Mouse (Mus musculus) MEL (cell line): ENCODE results near the gene A430005L14Rik.

ENCODE experiments used
- CTCF ChIP-seq, 3 experiments: IDR thresholded peaks in 2 of 3; conservative IDR thresholded peaks in 1 of 3; 2 replicates each; pipeline ENCODE4 v1.5.1; 2011 to 2012; ENCODE audit warnings: low read length in 3 of 3, low read depth in 2 of 3, mild to moderate bottlenecking in 2 of 3, improper control_type of control experiment in 1 of 3, inconsistent platforms in 1 of 3, mixed read lengths in 1 of 3, moderate library complexity in 1 of 3; ENCODE audit not compliant: control insufficient read depth in 1 of 3, insufficient read depth in 1 of 3, poor library complexity in 1 of 3, severe bottlenecking in 1 of 3
- EP300 ChIP-seq, 2 experiments: IDR thresholded peaks; 2 replicates each; pipeline ENCODE4 v1.6.1; 2011; ENCODE audit warnings: improper control_type of control experiment in 2 of 2, low read length in 2 of 2, low read depth in 1 of 2, mild to moderate bottlenecking in 1 of 2
- ETS1 ChIP-seq: IDR thresholded peaks from 2 replicates; pipeline ENCODE4 v1.6.1; 2012; ENCODE audit warnings: low read depth, mild to moderate bottlenecking, inconsistent platforms, low read length, improper control_type of control experiment, moderate library complexity
- MEF2A ChIP-seq: IDR thresholded peaks from 2 replicates; pipeline ENCODE4 v1.6.1; 2014; ENCODE audit warnings: low read depth, mild to moderate bottlenecking, inconsistent platforms, low read length, improper control_type of control experiment; ENCODE audit not compliant: poor library complexity, insufficient replicate concordance, severe bottlenecking; ENCODE audit errors: extremely low read depth
- POLR2A ChIP-seq, 2 experiments: IDR thresholded peaks; 2 replicates each; pipeline ENCODE4 v1.6.1; 2011 to 2012; ENCODE audit warnings: low read length in 2 of 2, mild to moderate bottlenecking in 2 of 2, control low read depth in 1 of 2, improper control_type of control experiment in 1 of 2, low read depth in 1 of 2, moderate library complexity in 1 of 2; ENCODE audit not compliant: control insufficient read depth in 1 of 2, insufficient read depth in 1 of 2, poor library complexity in 1 of 2
- POLR2AphosphoS2 ChIP-seq: IDR thresholded peaks from 2 replicates; pipeline ENCODE4 v1.6.1; 2011; ENCODE audit warnings: low read length, improper control_type of control experiment
- SIN3A ChIP-seq: IDR thresholded peaks from 2 replicates; pipeline ENCODE4 v1.6.1; 2012; ENCODE audit warnings: low read length, improper control_type of control experiment, inconsistent platforms
- ZKSCAN1 ChIP-seq: IDR thresholded peaks from 2 replicates; pipeline ENCODE4 v1.6.1; 2012; ENCODE audit warnings: low read depth, mild to moderate bottlenecking, inconsistent platforms, low read length, improper control_type of control experiment, moderate library complexity
- ZNF384 ChIP-seq: IDR thresholded peaks from 2 replicates; pipeline ENCODE4 v1.6.1; 2012; ENCODE audit warnings: low read depth, mild to moderate bottlenecking, inconsistent platforms, low read length, improper control_type of control experiment

- TF ChIP-seq ETS1 (no peak), POLR2AphosphoS2 (no peak), POLR2A (IDR thresholded peaks at IDR 0.05; ENCODE audit: control insufficient read depth in 1 of 2, insufficient read depth in 1 of 2, low read depth in 1 of 2, low read length in 2 of 2, poor library complexity in 1 of 2) (no peak), CTCF (IDR thresholded peaks at IDR 0.05 in 2 of 3, conservative IDR thresholded peaks at IDR 0.05 in 1 of 3; ENCODE audit: control insufficient read depth in 1 of 3, insufficient read depth in 1 of 3, low read depth in 2 of 3, low read length in 3 of 3, poor library complexity in 1 of 3, severe bottlenecking in 1 of 3) (no peak), EP300 (IDR thresholded peaks at IDR 0.05; ENCODE audit: low read depth in 1 of 2, low read length in 2 of 2) (no peak), SIN3A (no peak), ZKSCAN1 (no peak), ZNF384 (no peak), MEF2A (no peak)
Measured at GRCm38 (mm10) chr4:153951150-153951549, 5.9 kb upstream of the A430005L14Rik start.
